Mouse (Mus musculus) urinary bladder, postnatal 14 days (tissue): ENCODE data around the gene Mplkip.

Source experiments
- DNase-seq: peaks from one replicate; pipeline ENCODE4 v3.0.0; 2021; ENCODE audit warnings: low spot score

The Mplkip gene

GRCm38 (mm10) chr13:17694911-17695699 lies at the start of gene Mplkip, which contains the start of gene Sugct:
Mplkip (plus strand) TSS chr13:17695192.
Sugct (minus strand) TSS chr13:17695553.
- DNase-seq = peak; percentile 100

- no peak for DNase-seq
Measured at GRCm38 (mm10) chr13:17667380-17667779, 27.6 kb upstream of the Mplkip start.

- no peak for DNase-seq
Measured at GRCm38 (mm10) chr13:17671122-17671521, 23.9 kb upstream of the Mplkip start.

- no peak for DNase-seq
Measured at GRCm38 (mm10) chr13:17689461-17689860, 5.5 kb upstream of the Mplkip start.

DNA sequence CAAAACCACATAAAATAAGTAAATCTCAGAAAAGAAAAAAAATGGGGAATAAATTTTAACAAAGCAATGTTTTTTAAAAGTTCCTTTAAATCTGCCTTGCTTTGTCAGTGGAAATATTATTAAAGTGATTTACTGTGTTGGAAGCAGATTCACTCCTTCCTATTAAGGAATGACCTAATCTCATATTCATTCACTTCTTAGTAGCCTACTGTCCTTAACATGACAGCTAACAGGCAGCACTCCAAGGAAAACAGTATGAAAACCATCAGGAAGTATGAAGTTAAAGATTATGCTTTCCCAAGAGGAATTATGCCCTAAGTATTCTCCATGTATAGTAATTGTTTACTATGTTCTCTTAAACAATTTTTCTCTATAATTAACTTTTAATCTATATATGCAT lies 4.3 kb upstream of the Mplkip start:
- no peak for DNase-seq

- no peak for DNase-seq
Measured at GRCm38 (mm10) chr13:17691436-17691835, 3.6 kb upstream of the Mplkip start.

DNA sequence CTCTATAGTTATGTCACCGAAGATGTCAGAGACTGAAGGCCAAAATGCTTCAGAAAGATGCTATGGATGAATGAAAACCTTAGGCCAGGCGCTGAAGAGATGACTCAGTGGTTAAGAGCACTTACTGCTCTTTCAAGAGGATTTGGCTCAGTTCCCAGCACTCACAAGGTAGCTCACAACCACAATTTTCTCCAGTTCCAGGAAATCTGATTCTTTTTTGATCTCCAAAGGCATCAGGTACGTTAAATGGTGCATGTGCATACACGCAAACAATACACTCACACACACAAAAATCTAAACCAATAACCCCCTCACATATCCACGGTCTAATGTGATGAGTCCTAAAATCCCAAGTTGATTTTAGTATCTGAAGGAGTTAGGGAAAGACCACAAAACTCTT lies 1.2 kb upstream of the Mplkip start:
- no peak for DNase-seq

DNA sequence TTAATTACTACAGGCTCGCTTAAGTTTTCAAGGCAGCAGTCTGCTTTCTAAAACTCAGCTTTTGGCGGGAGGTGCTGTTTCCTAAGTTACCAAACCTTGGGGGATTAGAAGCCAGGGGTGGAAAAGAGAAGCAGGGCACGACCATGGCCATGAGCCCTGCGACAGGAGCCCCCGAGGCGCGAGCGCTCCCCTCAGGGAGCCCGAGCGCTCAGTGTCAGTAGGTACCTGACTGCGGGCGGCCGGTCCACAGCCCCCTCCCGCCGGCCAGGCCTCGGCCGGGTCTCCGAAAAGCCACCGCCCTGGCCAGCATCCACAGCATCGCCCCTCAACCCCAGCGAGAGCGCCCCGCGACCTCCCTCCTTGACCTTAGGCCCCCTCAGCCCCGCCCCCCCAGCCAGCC lies 578 bp upstream of the Mplkip start:
- DNase-seq = no peak

- DNase-seq = no peak
Measured at GRCm38 (mm10) chr13:17695898-17696580, 1.0 kb downstream of the Mplkip start.

- DNase-seq = no peak
Measured at GRCm38 (mm10) chr13:17700090-17700715, 5.2 kb downstream of the Mplkip start.

- DNase-seq = no peak
Measured at GRCm38 (mm10) chr13:17701322-17701721, 6.3 kb downstream of the Mplkip start.

DNA sequence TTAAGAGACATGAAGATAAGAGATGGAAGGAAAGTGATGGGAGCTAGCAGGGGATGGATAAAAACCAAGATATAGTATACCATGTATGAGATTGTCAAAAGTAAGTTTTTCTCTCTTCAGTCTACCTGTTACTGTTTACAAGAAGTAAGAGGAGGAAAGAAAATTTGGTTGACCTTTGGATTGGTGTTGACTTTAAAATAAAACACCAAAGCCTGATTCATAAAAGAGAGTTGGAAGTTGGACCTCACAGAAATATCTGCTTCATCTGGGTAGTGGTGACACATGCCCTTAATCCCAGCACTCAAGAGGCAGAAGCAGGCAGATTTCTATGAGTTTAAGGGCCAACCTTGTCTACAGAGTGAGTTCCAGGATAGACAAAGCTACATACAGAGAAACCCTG lies 7.3 kb downstream of the Mplkip start:
- no peak for DNase-seq

- no peak for DNase-seq
Measured at GRCm38 (mm10) chr13:17705188-17705826, 10.3 kb downstream of the Mplkip start.

DNA sequence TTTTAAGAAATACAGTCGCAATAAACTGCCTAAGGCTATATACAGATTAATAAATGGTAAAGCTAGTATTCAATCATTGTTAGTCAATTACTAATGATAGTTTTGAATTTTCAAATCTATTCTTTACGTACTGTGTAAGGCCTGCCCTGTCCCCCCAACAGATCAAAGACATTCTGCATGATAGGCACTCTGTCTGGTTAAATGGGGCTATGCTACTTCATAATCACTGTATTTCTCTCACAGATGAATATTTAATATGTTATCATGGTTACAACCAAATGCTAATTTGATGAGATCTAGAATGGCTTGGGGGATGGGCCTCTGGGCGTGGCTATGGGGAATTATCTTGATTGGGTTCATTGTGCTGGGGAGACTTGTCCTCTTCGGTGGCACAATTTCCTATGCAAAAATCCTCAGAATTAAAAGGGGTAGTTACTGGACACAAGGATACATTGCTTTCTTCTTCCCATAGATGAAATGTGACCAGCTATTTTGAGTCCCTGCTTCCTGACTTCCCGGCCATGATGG lies 13.9 kb downstream of the Mplkip start:
- DNase-seq = no peak

DNA sequence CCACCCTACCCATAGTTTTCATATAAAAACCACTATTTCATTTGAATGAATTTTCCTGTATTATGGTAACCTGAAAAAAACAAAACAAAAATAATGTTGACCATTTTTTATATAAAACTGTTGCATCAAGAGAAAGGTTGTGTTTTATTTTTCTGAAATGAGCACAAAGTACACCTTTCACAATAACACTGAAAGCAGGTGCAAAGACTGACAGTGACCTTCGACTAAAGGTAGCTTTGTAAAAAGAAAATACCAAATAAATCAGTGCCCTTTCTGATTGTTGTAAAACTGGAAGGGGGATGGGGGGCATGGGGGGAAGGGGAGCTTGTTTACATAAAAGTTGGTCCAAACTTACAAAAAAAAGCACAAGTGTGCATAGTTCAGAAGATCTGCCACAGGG lies 22.4 kb downstream of the Mplkip start:
- no peak for DNase-seq

DNA sequence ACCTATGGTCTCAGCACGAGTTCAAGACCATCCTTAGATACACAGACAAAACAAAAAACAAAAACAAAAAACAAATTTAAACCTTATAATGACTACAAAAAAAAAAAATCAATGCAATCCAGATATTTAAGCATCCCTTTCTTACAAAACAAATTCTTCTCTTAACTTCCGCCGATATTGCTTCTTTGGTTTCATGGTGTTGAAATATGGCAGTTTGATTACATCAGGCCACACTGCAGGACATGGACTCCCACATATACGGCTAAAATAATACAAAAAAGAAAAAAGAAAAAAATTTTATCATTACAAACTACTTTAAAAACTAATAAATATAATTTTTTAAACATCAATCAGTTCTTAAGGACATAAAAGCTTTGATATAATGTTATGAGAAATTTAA lies 32.9 kb downstream of the Mplkip start:
- no peak for DNase-seq

- DNase-seq = no peak
Measured at GRCm38 (mm10) chr13:17728798-17729197, 33.8 kb downstream of the Mplkip start.
